Mouse (Mus musculus) heart, embryonic 16.5 days (tissue): Measurements from ENCODE around the gene Fbxo33. TPM values are rescaled to one million over a fixed set of nuclear protein-coding genes. Genes with fewer than 3 reads are reported as not detected.

Experiments
- ATAC-seq: fragments of 200-750 bp; cut with Nextera tagmentation; replicated peaks from 2 replicates; pipeline ENCODE4 v1.8.0; 2017; ENCODE audit warnings: moderate number of reproducible peaks; ENCODE audit not compliant: insufficient read depth, low FRiP score; ENCODE audit errors: extremely low read depth
- H3K27ac ChIP-seq: fragments of 300-500 bp; sonication (generic); 2 replicates; pipeline ENCODE4 v1.5.1; 2014; ENCODE audit warnings: mild to moderate bottlenecking, low read length, control low read depth, moderate library complexity
- H3K27me3 ChIP-seq: fragments of 300-500 bp; sonication (generic); 2 replicates; pipeline ENCODE4 v1.6.1; 2014; ENCODE audit warnings: low read length, mixed read lengths; ENCODE audit not compliant: control insufficient read depth, insufficient read depth
- H3K36me3 ChIP-seq: fragments of 300-500 bp; sonication (generic); 2 replicates; pipeline ENCODE4 v1.6.1; 2014; ENCODE audit not compliant: control insufficient read depth, insufficient read depth
- H3K4me1 ChIP-seq: fragments of 300-500 bp; sonication (generic); 2 replicates; pipeline ENCODE4 v1.6.1; 2014; ENCODE audit warnings: low read length, mixed read lengths; ENCODE audit not compliant: control insufficient read depth, insufficient read depth
- H3K4me2 ChIP-seq: fragments of 300-500 bp; sonication (generic); 2 replicates; pipeline ENCODE4 v1.6.1; 2014; ENCODE audit warnings: low read depth, mild to moderate bottlenecking, control low read depth, low read length
- H3K4me3 ChIP-seq: fragments of 300-500 bp; sonication (generic); 2 replicates; pipeline ENCODE4 v1.5.1; 2014; ENCODE audit warnings: mild to moderate bottlenecking, control low read depth, low read length
- H3K9ac ChIP-seq: fragments of 300-500 bp; sonication (generic); 2 replicates; pipeline ENCODE4 v1.6.1; 2014; ENCODE audit warnings: low read length, control low read depth
- H3K9me3 ChIP-seq: fragments of 300-500 bp; sonication (generic); replicated peaks from 2 replicates; pipeline ENCODE4 v1.6.1; 2016; ENCODE audit warnings: low read length; ENCODE audit not compliant: control insufficient read depth
- WGBS: fragments of 180-500 bp; shearing (Covaris S2); extraction: QIAGEN DNeasy Blood & Tissue Kit; methylation state at CpG from one replicate; pipeline ENCODE4 v1.1.7; 2014; 5-methylcytosine and 5-hydroxymethylcytosine counted together
- microRNA-seq: library from miRNA; unstranded; fragments of <30 nt; microRNA quantifications from one replicate; pipeline ENCODE4, GENCODE M21; 2017
- polyA plus RNA-seq: library from polyadenylated mRNA; unstranded; fragments of >200 nt; fragmentation: Nextera tagmentation; extraction: Ambion mirVana; gene quantifications from 2 replicates; pipeline ENCODE4 v1.2.1, GENCODE M21; 2015

Gene Fbxo33
- polyA plus RNA-seq, 1 experiment from 2014 or later: 4.1 TPM

DNA sequence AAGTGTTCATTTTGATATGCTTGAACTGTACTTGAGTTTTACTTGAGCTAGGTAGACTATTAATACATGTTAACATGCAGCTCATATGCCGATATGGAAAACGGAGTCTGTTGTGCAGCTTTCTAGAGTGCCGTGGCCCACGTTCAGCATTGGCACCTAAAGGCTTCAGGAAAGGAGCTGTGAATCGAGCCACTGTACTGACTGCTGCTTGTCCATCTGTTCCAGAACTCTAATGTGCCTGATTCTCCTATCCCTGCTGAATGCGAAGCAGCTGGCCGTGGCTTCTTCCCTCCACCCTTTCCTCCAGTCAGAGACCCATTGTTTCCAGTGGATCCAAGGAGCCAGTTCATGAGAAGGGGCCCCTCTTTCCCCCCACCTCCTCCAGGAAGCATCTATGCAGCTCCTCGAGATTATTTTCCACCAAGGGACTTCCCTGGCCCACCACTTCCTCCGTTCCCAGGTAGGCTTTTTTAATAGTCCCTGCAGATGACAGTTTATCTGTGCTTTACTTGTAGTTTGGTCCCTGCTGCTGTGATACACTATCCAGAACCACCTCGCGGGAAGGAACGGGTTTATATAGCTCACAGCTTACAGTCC, 31.3 kb downstream of the Fbxo33 start:
- Histone ChIP-seq H3K9ac (no peak overlapping the region), H3K36me3 (peaks cover 40% of the 10 kb centered on the region), H3K4me1 (no peaks in the 10 kb centered on the region), H3K27ac (no peak overlapping the region), H3K9me3 (no peaks in the 10 kb centered on the region), H3K4me2 (no peak overlapping the region), H3K4me3 (no peak overlapping the region), H3K27me3 (no peaks in the 10 kb centered on the region)
- no peak for ATAC-seq
- 81% methylated on average over 12 of the region's 12 CpGs for WGBS

DNA sequence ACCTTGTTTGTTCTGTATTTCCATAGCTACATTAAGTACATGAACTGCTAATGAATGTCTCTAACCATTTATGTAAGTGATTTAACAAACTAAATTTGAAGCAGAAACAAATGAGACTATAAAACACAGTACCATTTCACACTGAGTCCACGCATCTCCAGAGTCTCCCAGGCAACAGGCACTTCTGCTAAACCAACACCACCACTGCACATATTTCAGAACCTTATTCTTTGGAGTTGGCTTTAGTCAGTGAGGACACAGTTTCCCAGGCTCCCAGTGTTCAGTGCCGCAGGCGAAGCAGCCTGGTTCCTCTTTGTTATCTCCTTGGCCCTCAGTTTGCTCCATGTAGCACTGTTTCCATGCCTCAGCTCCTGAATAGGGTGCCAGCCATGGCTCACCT, 41.7 kb downstream of the Fbxo33 start:
- 87% methylated on average over 3 of the region's 3 CpGs for WGBS
- Histone ChIP-seq H3K4me1 (no peaks in the 10 kb centered on the region), H3K27me3 (no peaks in the 10 kb centered on the region), H3K27ac (no peak overlapping the region), H3K36me3 (peaks cover 54% of the 10 kb centered on the region), H3K9ac (no peak overlapping the region), H3K4me3 (no peak overlapping the region), H3K9me3 (no peaks in the 10 kb centered on the region), H3K4me2 (no peak overlapping the region)
- ATAC-seq: no peak

- WGBS: 86% methylated on average over 4 of the region's 4 CpGs
- H3K36me3 ChIP-seq: peaks cover 33% of the 10 kb centered on the region
Measured at GRCm38 (mm10) chr12:59169935-59170334, 49.6 kb downstream of the Fbxo33 start.

DNA sequence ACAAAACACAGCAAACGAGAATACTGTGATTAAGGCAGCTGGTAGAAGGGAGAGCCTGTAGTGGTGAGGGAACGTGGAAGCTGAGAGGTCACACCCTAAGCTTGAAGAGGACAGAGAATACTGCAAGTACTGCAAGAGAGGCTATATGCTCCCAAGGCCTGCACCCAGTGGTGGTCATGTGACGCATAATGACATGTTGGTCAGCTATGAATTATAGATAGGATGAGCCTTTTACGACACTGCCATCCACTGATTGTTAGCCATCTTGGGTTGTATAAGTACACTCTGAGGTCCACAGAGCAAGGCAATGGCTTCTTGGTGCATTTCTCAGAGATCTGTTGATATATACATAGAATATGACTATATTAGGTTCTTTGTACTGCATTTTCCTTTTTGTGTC, 53.0 kb downstream of the Fbxo33 start:
- H3K27ac ChIP-seq: no peak overlapping the region
- H3K4me1 ChIP-seq: no peaks in the 10 kb centered on the region
- H3K4me3 ChIP-seq: no peak overlapping the region
- WGBS: 95% methylated on average over 4 of the region's 4 CpGs
- H3K4me2 ChIP-seq: no peak overlapping the region
- no peak for ATAC-seq
- H3K9me3 ChIP-seq: no peaks in the 10 kb centered on the region
- peaks cover 44% of the 10 kb centered on the region for H3K36me3 ChIP-seq
- no peak overlapping the region for H3K9ac ChIP-seq
- no peaks in the 10 kb centered on the region for H3K27me3 ChIP-seq

More at GRCm38 (mm10) chr12:59169935-59170334, 49.6 kb downstream of the Fbxo33 start:
- Histone ChIP-seq H3K4me1 (no peaks in the 10 kb centered on the region), H3K4me3 (no peak overlapping the region), H3K27ac (no peak overlapping the region), H3K9ac (no peak overlapping the region), H3K4me2 (no peak overlapping the region), H3K27me3 (no peaks in the 10 kb centered on the region), H3K9me3 (no peaks in the 10 kb centered on the region)
- no peak for ATAC-seq

GRCm38 (mm10) chr12:59164522-59164921, 55.0 kb downstream of the Fbxo33 start:
- Histone ChIP-seq H3K9ac (no peak overlapping the region), H3K36me3 (peaks cover 44% of the 10 kb centered on the region), H3K4me3 (no peak overlapping the region), H3K9me3 (no peaks in the 10 kb centered on the region), H3K27me3 (no peaks in the 10 kb centered on the region), H3K27ac (no peak overlapping the region), H3K4me2 (no peak overlapping the region), H3K4me1 (no peaks in the 10 kb centered on the region)
- WGBS: 65% methylated on average over 6 of the region's 6 CpGs
- ATAC-seq: no peak

DNA sequence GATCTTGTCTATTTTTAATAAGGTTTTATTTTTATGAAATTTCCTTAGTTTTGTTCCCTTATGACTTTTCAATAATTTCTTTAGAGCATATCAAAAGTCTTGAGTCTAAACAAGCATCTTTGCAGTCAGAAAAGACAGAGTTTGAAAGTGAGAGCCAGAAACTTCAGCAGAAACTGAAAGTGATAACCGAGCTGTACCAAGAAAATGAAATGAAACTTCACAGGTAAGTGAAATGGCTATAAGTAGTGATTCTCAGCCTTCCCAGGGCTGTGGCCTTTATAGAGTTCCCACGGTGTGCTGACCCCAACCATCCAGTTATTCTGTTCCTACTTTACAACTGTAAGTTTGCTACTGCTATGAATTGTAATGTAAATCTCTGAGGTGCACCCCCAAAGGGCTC, 56.7 kb downstream of the Fbxo33 start:
- Histone ChIP-seq H3K27ac (no peak overlapping the region), H3K4me1 (no peaks in the 10 kb centered on the region), H3K4me3 (no peak overlapping the region), H3K27me3 (no peaks in the 10 kb centered on the region), H3K9me3 (no peaks in the 10 kb centered on the region), H3K9ac (no peak overlapping the region), H3K36me3 (peaks cover 50% of the 10 kb centered on the region), H3K4me2 (no peak overlapping the region)
- ATAC-seq: no peak
- WGBS: 90% methylated on average over 2 of the region's 2 CpGs

- ATAC-seq: no peak
- Histone ChIP-seq H3K4me3 (no peak overlapping the region), H3K4me1 (no peaks in the 10 kb centered on the region), H3K36me3 (peaks cover 57% of the 10 kb centered on the region), H3K27ac (no peak overlapping the region), H3K9me3 (no peaks in the 10 kb centered on the region), H3K27me3 (no peaks in the 10 kb centered on the region), H3K4me2 (no peak overlapping the region), H3K9ac (no peak overlapping the region)
- 70% methylated on average over 2 of the region's 2 CpGs for WGBS
Measured at GRCm38 (mm10) chr12:59161091-59161490, 58.4 kb downstream of the Fbxo33 start.

Small RNA genes within 50 kb of the gene (microRNA-seq; reads per million reads assigned to microRNA genes)
- gene Gm27284: not detected

Other genes with a start within 250 kb of the Fbxo33 start
- gene Sec23a, start 207.7 kb downstream of the Fbxo33 start, polyA plus RNA-seq: 55.5 and 63.7 TPM in 2 replicates
- gene Gemin2, start 206.3 kb downstream of the Fbxo33 start, polyA plus RNA-seq: 21.5 and 21.9 TPM in 2 replicates
- gene Trappc6b, start 158.3 kb downstream of the Fbxo33 start, polyA plus RNA-seq: 88.5 and 110 TPM in 2 replicates
- 61.6 and 76.5 TPM in 2 replicates for gene Pnn, start 152.8 kb downstream of the Fbxo33 start, polyA plus RNA-seq
- gene Mia2, start 123.9 kb downstream of the Fbxo33 start, polyA plus RNA-seq: 43.0 and 63.6 TPM in 2 replicates